Mouse (Mus musculus) embryonic fibroblast, embryonic 13.5 days (primary cell): ENCODE data around the gene Rps15. TPM values are rescaled to one million over a fixed set of nuclear protein-coding genes. Genes with fewer than 3 reads are reported as not detected.

Experiments used
- H3K27ac ChIP-seq: 2 replicates; pipeline ENCODE4 v1.5.1; 2012; ENCODE audit warnings: low read length, control low read depth, inconsistent platforms; ENCODE audit not compliant: insufficient read depth
- H3K4me1 ChIP-seq: 2 replicates; pipeline ENCODE4 v1.6.1; 2011; ENCODE audit warnings: low read length; ENCODE audit not compliant: control insufficient read depth, insufficient read depth
- H3K4me3 ChIP-seq: 2 replicates; pipeline ENCODE4 v1.5.1; 2011; ENCODE audit warnings: mild to moderate bottlenecking, control low read depth, low read length; ENCODE audit not compliant: insufficient read depth
- CTCF ChIP-seq: IDR thresholded peaks from 2 replicates; pipeline ENCODE4 v1.5.1; 2011; ENCODE audit warnings: mild to moderate bottlenecking, control low read depth, low read length, moderate library complexity, borderline replicate concordance; ENCODE audit not compliant: insufficient read depth
- POLR2A ChIP-seq: IDR thresholded peaks from 2 replicates; pipeline ENCODE4 v1.6.1; 2011; ENCODE audit warnings: low read depth, mild to moderate bottlenecking, control low read depth, low read length, moderate library complexity
- polyA plus RNA-seq: library from polyadenylated mRNA; stranded (reverse); fragments of >200 nt; gene quantifications from 2 replicates; pipeline ENCODE4 v1.2.4, GENCODE M21; 2011; ENCODE audit warnings: low read depth; ENCODE audit not compliant: missing spikeins, insufficient read length

The Rps15 gene
- polyA plus RNA-seq, 1 experiment, result 2,493 TPM

DNA sequence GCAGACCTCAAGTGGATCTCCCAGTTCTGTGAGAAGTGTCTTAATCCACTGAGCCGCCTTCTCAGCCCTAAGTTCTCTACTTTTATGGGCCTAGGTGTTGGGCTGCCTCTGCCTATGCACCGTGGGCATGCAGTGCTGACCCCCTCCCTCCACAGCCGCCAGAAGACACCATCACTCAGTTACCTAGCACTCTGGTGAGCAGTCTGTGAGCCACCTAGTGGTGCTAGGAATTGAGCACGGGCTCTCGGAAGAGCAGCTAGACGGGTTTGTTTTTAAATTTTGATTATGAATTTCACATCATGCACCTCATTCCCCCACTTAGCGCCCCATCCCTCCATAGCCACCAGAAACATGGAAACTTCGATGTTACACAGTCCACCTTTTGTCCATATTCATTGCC, 3.6 kb upstream of the Rps15 start:
- Histone ChIP-seq H3K27ac (no peak overlapping the region), H3K4me3 (no peak overlapping the region), H3K4me1 (no peaks in the 10 kb centered on the region; the same call in 1 of the 2 replicates)
- TF ChIP-seq CTCF, result no peak
- no peak for TF ChIP-seq POLR2A

DNA sequence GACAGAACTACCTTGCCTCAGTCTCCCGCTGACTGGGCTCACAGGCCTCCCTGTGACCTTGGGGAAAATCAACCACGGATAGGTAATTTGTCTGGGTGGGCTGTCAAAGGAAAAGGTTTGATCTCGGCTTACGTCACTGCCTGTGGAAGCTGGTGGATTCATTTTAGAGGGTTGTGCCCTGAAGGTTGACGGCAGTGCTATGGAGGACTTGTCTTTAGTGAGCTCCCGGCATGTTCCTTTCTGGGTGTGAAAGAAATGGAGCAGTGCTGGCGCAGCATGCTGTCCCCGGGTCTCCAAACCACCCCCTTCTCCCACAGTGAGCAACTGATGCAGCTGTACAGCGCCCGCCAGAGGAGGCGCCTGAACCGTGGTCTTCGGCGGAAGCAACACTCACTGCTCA, 1.1 kb downstream of the Rps15 start:
- H3K4me3 ChIP-seq, result peak overlapping the region; percentile 98
- H3K4me1 ChIP-seq, result no peaks in the 10 kb centered on the region; the same call in 1 of the 2 replicates
- no peak for TF ChIP-seq CTCF
- TF ChIP-seq POLR2A, result peak; percentile 32
- H3K27ac ChIP-seq, result peak overlapping the region; percentile 49; the same call in 1 of the 2 replicates

DNA sequence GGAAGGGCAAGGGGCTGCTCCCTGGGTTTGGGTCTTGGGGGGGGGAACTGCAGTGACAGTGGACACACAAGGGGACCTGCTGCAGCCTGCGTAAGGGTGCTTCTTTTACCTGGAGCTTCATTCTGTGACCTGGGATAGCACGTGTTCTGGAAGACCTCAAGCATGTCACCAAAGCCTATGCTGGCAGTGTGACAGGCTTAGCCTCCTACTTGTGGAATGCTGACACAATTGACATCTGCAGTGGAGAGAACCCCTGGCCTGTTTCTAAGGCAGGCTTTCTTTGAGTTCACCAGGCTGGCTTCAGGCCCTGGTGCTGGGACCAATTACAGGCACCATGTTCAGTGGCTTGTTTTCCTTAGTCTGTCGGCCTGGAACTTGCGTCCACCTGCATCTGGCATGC, 2.1 kb downstream of the Rps15 start:
- H3K4me1 ChIP-seq, result no peaks in the 10 kb centered on the region; the same call in 1 of the 2 replicates
- no peak for TF ChIP-seq CTCF
- no peak for TF ChIP-seq POLR2A
- peak overlapping the region; percentile 98 for H3K4me3 ChIP-seq
- H3K27ac ChIP-seq, result no peak overlapping the region

DNA sequence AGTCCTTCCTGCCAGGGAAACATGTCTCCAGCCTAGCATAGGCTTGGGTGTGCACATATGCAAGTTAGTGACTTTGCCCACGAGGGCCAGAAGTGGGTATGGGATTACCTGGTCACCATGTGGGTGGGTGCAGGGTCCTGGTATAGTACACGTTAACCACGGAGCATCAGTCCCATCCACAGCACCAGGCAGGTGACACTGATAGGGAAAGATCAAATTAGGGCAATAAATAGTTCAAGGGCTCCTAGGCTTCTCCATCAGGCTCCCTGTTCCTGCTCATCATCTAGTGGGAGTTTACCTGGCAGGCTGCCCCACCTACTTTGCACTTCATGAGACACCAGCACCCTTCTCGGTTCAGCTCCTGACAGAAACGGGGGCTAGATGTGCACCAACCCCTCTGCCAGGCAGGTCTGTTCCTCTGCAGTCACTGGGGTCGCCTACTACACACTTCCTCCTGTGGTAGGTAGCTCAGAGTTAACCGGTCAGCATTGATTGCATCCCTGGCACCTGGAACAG, 2.6 kb downstream of the Rps15 start:
- H3K4me3 ChIP-seq, result no peak overlapping the region
- H3K4me1 ChIP-seq, result no peaks in the 10 kb centered on the region; the same call in 1 of the 2 replicates
- TF ChIP-seq CTCF (no peak), POLR2A (peak; percentile 18)
- no peak overlapping the region for H3K27ac ChIP-seq

DNA sequence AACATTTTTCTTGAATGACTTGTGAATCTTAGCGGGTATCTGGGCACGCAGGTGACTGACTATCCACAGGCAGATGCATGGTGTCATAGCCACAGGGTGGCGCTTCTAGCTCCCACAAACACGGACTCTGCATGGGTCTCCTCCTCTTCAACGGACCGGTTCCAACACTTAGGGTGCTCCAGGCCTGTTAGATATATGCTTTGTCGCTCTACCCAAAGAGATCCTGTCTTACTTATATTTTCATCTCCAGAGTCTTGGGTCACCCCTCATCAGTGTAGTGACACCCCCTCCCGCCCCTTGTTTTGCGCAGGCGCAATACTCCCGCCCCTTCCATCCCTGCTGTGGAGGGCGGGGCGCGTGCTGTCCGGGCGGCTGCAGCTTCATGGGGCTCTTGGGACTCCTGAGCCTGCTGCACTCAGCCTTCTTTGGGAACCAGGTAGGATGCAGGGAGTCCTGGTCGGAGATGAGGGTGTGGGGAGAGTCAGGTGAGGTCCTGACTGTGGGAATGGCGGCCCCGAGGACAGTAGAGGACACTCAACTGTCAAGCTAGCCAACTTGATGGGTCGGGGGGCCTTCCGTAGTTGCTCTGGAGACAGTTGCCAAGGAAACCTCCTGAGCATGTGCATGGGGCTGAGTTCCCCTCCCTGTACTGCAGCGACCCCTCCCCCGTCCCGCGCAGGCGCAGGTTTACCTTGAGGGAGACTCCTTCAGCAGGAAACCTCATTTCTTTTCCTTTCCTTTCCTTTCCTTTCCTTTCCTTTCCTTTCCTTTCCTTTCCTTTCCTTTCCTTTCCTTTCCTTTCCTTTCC, 3.6 kb downstream of the Rps15 start, which contains the start of gene Apc2:
Gene Apc2, plus strand, starts transcription at position 360 of the 808 bp plus-strand sequence.
- TF ChIP-seq POLR2A, result peak; percentile 54; the same call in 1 of the 2 replicates
- TF ChIP-seq CTCF, result peak; percentile 62; the same call in 1 of the 2 replicates
- Histone ChIP-seq H3K4me3 (no peak within 1 kb of the TSS), H3K4me1 (no peaks in the 10 kb centered on the region; the same call in 1 of the 2 replicates), H3K27ac (no peak within 1 kb of the TSS)

DNA sequence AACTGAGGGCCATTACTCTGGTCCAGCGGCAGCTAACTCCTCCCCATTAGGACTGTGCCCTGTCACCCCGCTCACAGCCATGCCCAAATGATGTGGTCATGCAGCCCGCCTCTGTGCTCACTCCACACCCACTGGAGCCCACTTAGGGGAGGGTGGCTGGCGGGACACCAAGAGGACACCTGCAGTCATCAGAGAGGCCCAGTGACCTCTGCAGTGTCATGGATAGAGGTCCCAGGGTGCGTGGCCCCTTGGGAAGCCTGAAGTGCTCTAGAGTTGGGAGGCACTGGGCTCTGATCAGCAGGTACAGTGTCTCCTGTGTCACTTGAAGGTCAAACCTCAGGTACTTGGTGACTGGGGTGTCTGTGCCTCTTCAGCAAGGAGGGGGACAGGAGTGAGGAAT, 4.6 kb downstream of the Rps15 start:
- H3K27ac ChIP-seq, result no peak overlapping the region
- no peaks in the 10 kb centered on the region; the same call in 1 of the 2 replicates for H3K4me1 ChIP-seq
- no peak overlapping the region for H3K4me3 ChIP-seq
- TF ChIP-seq CTCF (no peak), POLR2A (no peak)

DNA sequence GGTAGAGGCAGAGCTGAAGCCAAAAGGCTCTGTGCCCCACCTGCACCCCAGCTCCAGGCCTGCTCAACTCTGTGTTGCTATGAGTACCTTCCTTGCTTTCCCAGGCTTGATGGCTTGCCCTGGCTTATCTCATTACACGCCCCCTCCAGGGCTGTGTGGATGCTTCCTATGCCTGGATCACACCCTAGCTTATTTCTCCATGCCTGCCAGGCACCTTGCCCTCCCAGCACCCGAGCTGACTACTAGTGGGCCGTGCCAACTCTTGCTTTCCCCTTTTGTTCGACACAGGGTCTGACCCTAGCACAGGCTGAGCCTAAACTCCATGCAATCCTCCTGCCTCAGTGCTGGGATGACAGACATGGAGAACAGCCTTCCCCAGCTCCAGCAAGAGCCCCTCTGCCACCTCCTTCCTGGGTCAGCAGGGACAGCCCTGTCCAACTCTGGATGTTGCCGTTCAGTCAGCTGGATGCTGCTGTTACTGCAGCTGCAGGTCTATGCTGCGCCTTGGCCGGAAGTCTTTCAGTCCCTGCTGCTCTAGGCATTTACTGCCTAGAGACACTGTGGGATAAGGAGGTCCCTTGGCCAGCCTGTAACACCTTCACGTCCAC, 5.4 kb downstream of the Rps15 start:
- H3K4me3 ChIP-seq, result no peak overlapping the region
- H3K4me1 ChIP-seq, result no peaks in the 10 kb centered on the region
- no peak overlapping the region for H3K27ac ChIP-seq
- TF ChIP-seq CTCF (no peak), POLR2A (no peak)

DNA sequence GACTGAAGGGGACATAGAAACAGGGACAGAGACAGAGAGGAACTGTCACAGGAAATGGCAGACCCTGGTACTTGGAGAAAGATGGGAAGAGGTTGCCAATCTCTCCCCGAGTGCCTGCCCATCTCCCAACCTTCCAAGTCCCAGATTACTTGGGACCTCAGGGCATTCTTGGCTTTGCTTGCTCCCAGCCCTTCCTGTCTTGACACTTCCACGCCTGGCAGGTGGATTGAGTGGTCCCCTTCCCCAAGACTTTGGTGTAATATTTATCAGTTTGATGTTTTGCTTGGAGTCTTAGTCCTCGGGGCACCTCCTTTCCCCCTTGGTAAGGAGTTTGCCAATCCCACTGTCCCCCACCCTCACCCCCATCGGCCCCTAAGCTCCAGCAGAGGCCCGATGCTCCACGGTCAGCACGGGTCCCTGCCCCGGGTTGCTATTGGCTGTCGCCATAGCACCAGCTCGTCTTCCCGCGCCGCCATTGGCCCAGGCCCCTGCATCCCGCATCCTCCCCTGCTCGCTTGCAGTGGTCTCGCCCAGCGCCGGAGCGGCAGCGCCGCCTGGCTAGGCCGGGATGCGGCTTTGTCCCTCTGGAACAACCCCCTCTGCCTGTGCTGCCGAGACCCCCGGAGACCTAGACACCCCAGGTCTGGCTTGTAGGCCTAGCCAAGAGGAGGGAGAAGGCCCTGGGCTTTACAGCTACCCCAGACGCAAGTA, 6.5 kb downstream of the Rps15 start:
- TF ChIP-seq POLR2A (no peak), CTCF (no peak)
- H3K4me1 ChIP-seq, result no peaks in the 10 kb centered on the region
- no peak overlapping the region for H3K27ac ChIP-seq
- H3K4me3 ChIP-seq, result no peak overlapping the region

DNA sequence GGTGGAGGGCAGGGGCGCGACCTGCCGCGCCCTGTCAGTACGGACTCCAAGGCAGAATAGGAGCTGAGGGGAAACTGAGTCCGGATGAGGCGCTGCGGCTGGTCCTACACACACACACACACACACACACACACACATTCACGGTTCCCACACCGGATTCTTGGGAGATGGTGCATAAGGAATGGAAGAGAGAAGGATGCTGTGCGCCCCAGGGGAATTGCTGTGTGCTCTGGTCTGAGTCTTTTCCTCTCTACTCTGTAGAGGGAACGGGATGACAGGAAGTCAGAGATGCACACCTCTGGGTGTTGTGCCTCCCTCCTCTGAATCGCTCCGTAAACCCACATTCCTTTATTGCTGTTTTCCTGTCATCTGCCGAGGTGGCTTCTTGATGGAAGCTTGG, 7.0 kb downstream of the Rps15 start:
- no peak overlapping the region for H3K27ac ChIP-seq
- no peak overlapping the region for H3K4me3 ChIP-seq
- H3K4me1 ChIP-seq, result no peaks in the 10 kb centered on the region
- TF ChIP-seq CTCF, result no peak
- TF ChIP-seq POLR2A, result no peak

DNA sequence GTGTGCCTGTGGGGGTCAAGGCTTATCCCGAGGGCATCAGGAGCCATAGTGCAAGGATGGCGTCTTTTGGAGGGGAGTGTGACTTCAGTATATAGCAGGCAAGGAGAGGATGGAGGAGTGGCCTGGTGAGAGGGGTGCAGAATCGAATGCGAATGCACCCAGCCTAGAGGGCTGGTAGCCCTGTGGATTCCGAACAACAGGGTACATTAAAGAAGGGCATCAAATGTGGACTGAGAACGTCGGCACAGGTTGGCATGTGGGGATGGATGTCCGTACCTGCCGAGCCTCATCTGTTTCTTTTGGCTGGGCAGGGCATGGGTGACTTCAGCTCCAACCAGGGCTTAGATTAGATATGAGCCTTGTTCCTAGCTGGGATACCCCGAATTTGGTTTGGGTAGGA, 7.6 kb downstream of the Rps15 start:
- TF ChIP-seq CTCF (no peak), POLR2A (no peak)
- no peaks in the 10 kb centered on the region for H3K4me1 ChIP-seq
- H3K27ac ChIP-seq, result no peak overlapping the region
- H3K4me3 ChIP-seq, result no peak overlapping the region
